Mouse (Mus musculus) liver, embryonic 14.5 days (tissue): ENCODE measurements at regions not wholly inside any gene's neighbourhood (a gene's known extent, or its start where the extent isn't known, plus 50 kb on each side); places are given as distances from the start of the nearest gene placed in this dataset.

ENCODE experiments used
- CTCF ChIP-seq: IDR thresholded peaks from 2 replicates; pipeline ENCODE4 v1.5.1; 2016; ENCODE audit warnings: antibody characterized with exemption, low read depth, control low read depth
- EP300 ChIP-seq: IDR thresholded peaks from 2 replicates; pipeline ENCODE4 v1.6.1; 2016; ENCODE audit warnings: antibody characterized with exemption, low read depth

- TF ChIP-seq CTCF (no peak), EP300 (no peak)
These were observed 208.4 kb upstream of the Dio3 start for GRCm38 (mm10) chr12:110070506-110070905.
